Mouse (Mus musculus): ENCODE measurements around the gene Prkar2a. TPM values are rescaled to one million over a fixed set of nuclear protein-coding genes. Genes with fewer than 3 reads are reported as not detected.

The Prkar2a gene
- total RNA-seq, 1 experiment: 18.2 TPM

DNA sequence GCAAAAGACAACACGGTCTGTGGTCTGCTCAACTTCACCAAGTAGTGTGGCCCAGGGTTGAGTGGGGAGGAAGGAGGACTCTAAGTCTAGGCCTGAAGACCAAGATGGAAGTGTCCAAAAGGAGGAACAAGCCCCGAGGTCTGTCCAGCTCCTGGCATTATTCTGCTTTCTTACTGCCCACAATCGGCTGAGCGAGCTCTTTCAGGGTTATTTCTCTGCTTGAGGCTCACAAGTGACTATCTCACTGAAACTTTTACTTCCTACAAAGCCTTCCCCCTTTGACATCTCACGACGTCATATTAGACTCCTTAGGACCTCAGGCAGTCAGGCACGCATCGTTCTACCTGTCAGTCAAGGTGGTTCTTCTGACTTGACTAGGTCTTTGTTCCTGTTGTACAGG is 2.3 kb downstream of the Prkar2a start:
- Histone ChIP-seq H3K36me3 (ENCODE audit: control insufficient read depth, insufficient read depth, low read length, poor library complexity, severe bottlenecking) (no peaks in the 10 kb centered on the region), H3K9me3 (ENCODE audit: control insufficient read depth, insufficient read depth, low read depth, low read length) (no peaks in the 10 kb centered on the region), H3K4me1 (ENCODE audit: control insufficient read depth in 2 of 2, insufficient read depth in 2 of 2, low read length in 2 of 2, poor library complexity in 1 of 2) (peaks cover 0 to 3% of the 10 kb centered on the region in 2 experiments; a peak in 2 of 4 replicates), H3K9ac (ENCODE audit: insufficient read depth, low read depth, low read length, poor library complexity, severe bottlenecking) (peak overlapping the region; percentile 78), H3K27ac (ENCODE audit: insufficient read depth, low read depth, low read length, poor library complexity, severe bottlenecking) (no peak overlapping the region), H3K4me3 (ENCODE audit: insufficient read depth in 1 of 2, low read depth in 1 of 2, low read length in 2 of 2, poor library complexity in 1 of 2, severe bottlenecking in 1 of 2) (peak overlapping the region; percentile 74 to 79; a peak in 3 of 4 replicates)
- in situ Hi-C loops (cut with MboI; ENCODE audit: low sequenced_read_pairs in 2 of 2, unreplicated experiment in 2 of 2): no loop called here
- DNase-seq (ENCODE audit: low read depth, low spot score): no peak
- no peak for TF ChIP-seq CHD2 (IDR thresholded peaks at IDR 0.05; ENCODE audit: low read depth, low read length)
- no peak for TF ChIP-seq ZC3H11A (IDR thresholded peaks at IDR 0.05; ENCODE audit: borderline replicate concordance, low read depth, low read length)
- TF ChIP-seq ZNF384 (IDR thresholded peaks at IDR 0.05; ENCODE audit: low read depth, low read length): no peak
- no peak for TF ChIP-seq HCFC1 (IDR thresholded peaks at IDR 0.05; ENCODE audit: borderline replicate concordance, insufficient read depth, low read length)
- TF ChIP-seq MAFK (IDR thresholded peaks at IDR 0.05; ENCODE audit: insufficient read depth, low read depth, low read length): no peak

DNA sequence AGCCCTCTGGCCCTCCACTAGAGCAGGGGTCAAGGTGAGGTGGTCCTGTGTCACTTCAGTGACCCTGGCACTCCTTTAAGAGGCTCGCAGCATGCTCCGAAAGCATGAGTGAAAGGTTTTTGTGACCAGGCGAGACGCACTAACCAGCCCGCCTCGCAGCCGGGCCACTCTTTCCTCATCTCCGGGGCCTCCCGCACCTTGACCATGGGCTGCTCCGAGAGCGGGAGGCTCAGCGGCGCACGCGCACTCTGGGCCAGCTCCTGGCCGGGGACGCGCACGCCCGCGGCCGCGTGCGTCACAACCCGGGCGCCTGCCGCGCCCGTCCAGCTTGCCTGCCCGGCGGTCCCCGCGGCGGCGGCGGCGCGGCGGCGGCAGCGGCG is 2.7 kb downstream of the Prkar2a start:
- Histone ChIP-seq H3K27ac (ENCODE audit: insufficient read depth, low read depth, low read length, poor library complexity, severe bottlenecking) (no peak overlapping the region), H3K36me3 (ENCODE audit: control insufficient read depth, insufficient read depth, low read length, poor library complexity, severe bottlenecking) (no peaks in the 10 kb centered on the region), H3K4me1 (ENCODE audit: control insufficient read depth in 2 of 2, insufficient read depth in 2 of 2, low read length in 2 of 2, poor library complexity in 1 of 2) (peaks cover 0 to 3% of the 10 kb centered on the region in 2 experiments; a peak in 2 of 4 replicates), H3K4me3 (ENCODE audit: insufficient read depth in 1 of 2, low read depth in 1 of 2, low read length in 2 of 2, poor library complexity in 1 of 2, severe bottlenecking in 1 of 2) (peak overlapping the region; percentile 74 to 79), H3K9me3 (ENCODE audit: control insufficient read depth, insufficient read depth, low read depth, low read length) (no peaks in the 10 kb centered on the region), H3K9ac (ENCODE audit: insufficient read depth, low read depth, low read length, poor library complexity, severe bottlenecking) (peak overlapping the region; percentile 78)
- no peak for DNase-seq (ENCODE audit: low read depth, low spot score)
- in situ Hi-C loops (cut with MboI; ENCODE audit: low sequenced_read_pairs in 2 of 2, unreplicated experiment in 2 of 2): no loop called here
- no peak for TF ChIP-seq CHD2 (IDR thresholded peaks at IDR 0.05; ENCODE audit: low read depth, low read length)
- TF ChIP-seq MAFK (IDR thresholded peaks at IDR 0.05; ENCODE audit: insufficient read depth, low read depth, low read length): no peak
- TF ChIP-seq ZC3H11A (IDR thresholded peaks at IDR 0.05; ENCODE audit: borderline replicate concordance, low read depth, low read length): no peak
- TF ChIP-seq HCFC1 (IDR thresholded peaks at IDR 0.05; ENCODE audit: borderline replicate concordance, insufficient read depth, low read length): no peak
- TF ChIP-seq ZNF384 (IDR thresholded peaks at IDR 0.05; ENCODE audit: low read depth, low read length): no peak

DNA sequence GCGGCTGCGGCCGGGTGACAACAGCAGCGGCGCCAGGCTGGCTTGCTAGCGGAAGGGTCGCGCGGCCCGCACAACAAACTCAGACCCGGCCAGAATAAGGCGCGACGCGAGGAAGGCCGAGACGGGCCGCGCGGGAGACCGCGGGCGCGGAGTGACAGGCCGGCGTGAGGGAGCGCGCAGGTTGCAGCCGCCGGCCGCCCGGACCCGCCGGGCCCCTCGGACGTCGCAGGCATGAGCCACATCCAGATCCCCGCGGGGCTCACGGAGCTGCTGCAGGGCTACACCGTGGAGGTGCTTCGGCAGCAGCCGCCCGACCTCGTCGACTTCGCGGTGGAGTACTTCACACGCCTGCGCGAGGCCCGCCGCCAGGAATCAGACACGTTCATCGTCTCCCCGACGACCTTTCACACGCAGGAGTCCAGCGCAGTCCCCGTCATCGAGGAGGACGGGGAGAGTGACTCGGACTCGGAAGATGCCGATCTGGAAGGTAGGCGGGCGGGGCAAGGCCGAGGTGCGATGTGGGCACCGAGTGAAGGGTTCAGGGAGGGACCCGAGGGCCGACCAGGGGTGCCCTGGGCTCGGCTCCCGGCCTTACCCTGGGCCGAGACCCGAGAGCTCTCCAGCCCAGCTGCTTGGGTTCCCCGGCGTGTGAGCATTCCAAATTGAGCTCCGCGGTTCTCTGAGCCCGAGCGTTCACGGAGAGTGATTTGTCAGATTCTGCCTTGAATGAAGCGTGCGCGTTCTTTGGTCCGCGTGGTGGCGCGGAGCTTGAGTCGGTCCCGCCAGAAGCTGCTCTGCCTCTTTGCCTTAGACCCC is 3.3 kb downstream of the Prkar2a start:
- DNase-seq (ENCODE audit: low read depth, low spot score): no peak
- peak overlapping the region; percentile 74 to 79 for H3K4me3 ChIP-seq (ENCODE audit: insufficient read depth in 1 of 2, low read depth in 1 of 2, low read length in 2 of 2, poor library complexity in 1 of 2, severe bottlenecking in 1 of 2)
- peak; percentile 38; the same call in 1 of the 2 replicates for TF ChIP-seq HCFC1 (IDR thresholded peaks at IDR 0.05; ENCODE audit: borderline replicate concordance, insufficient read depth, low read length)
- no peak for TF ChIP-seq MAFK (IDR thresholded peaks at IDR 0.05; ENCODE audit: insufficient read depth, low read depth, low read length)
- no peak overlapping the region for H3K27ac ChIP-seq (ENCODE audit: insufficient read depth, low read depth, low read length, poor library complexity, severe bottlenecking)
- peaks cover 0 to 3% of the 10 kb centered on the region in 2 experiments; a peak in 2 of 4 replicates for H3K4me1 ChIP-seq (ENCODE audit: control insufficient read depth in 2 of 2, insufficient read depth in 2 of 2, low read length in 2 of 2, poor library complexity in 1 of 2)
- no peaks in the 10 kb centered on the region for H3K36me3 ChIP-seq (ENCODE audit: control insufficient read depth, insufficient read depth, low read length, poor library complexity, severe bottlenecking)
- H3K9ac ChIP-seq (ENCODE audit: insufficient read depth, low read depth, low read length, poor library complexity, severe bottlenecking): peak overlapping the region; percentile 78
- in situ Hi-C loops (cut with MboI; ENCODE audit: low sequenced_read_pairs in 2 of 2, unreplicated experiment in 2 of 2): no loop called here
- H3K9me3 ChIP-seq (ENCODE audit: control insufficient read depth, insufficient read depth, low read depth, low read length): no peaks in the 10 kb centered on the region

DNA sequence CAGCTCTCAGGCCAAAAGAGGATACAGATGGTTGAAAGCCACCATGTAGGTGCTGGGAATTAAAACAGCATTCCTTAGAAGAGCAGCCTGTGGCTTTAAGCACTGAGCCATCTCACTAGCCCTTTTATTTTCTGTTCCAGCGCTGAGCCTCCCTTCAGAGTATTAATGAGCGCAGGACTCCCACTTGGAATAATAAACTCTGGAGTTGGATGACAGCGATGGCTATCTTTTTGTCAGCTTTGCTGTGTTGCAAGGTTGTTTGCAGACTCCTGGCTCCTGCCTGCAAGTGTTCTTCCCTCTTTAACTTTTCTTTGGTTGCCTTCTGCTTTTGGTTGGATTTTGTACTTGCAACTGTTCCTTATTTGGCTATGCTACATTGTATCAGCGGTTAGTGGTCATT is 4.8 kb downstream of the Prkar2a start:
- peaks cover 0 to 3% of the 10 kb centered on the region in 2 experiments; a peak in 2 of 4 replicates for H3K4me1 ChIP-seq (ENCODE audit: control insufficient read depth in 2 of 2, insufficient read depth in 2 of 2, low read length in 2 of 2, poor library complexity in 1 of 2)
- H3K27ac ChIP-seq (ENCODE audit: insufficient read depth, low read depth, low read length, poor library complexity, severe bottlenecking): no peak overlapping the region
- no peaks in the 10 kb centered on the region for H3K9me3 ChIP-seq (ENCODE audit: control insufficient read depth, insufficient read depth, low read depth, low read length)
- no peak overlapping the region for H3K9ac ChIP-seq (ENCODE audit: insufficient read depth, low read depth, low read length, poor library complexity, severe bottlenecking)
- in situ Hi-C loops (cut with MboI; ENCODE audit: low sequenced_read_pairs in 2 of 2, unreplicated experiment in 2 of 2): no loop called here
- DNase-seq (ENCODE audit: low read depth, low spot score): no peak
- H3K36me3 ChIP-seq (ENCODE audit: control insufficient read depth, insufficient read depth, low read length, poor library complexity, severe bottlenecking): no peaks in the 10 kb centered on the region
- H3K4me3 ChIP-seq (ENCODE audit: insufficient read depth in 1 of 2, low read depth in 1 of 2, low read length in 2 of 2, poor library complexity in 1 of 2, severe bottlenecking in 1 of 2): no peak overlapping the region
- TF ChIP-seq HCFC1 (IDR thresholded peaks at IDR 0.05; ENCODE audit: borderline replicate concordance, insufficient read depth, low read length) (no peak), MAFK (IDR thresholded peaks at IDR 0.05; ENCODE audit: insufficient read depth, low read depth, low read length) (no peak), ZC3H11A (IDR thresholded peaks at IDR 0.05; ENCODE audit: borderline replicate concordance, low read depth, low read length) (no peak), ZNF384 (IDR thresholded peaks at IDR 0.05; ENCODE audit: low read depth, low read length) (no peak), CHD2 (IDR thresholded peaks at IDR 0.05; ENCODE audit: low read depth, low read length) (no peak)

Data from ES-E14 (cell line).